Mouse (Mus musculus) liver, postnatal 0 days (tissue): ENCODE results near the gene Tbc1d1.

Experiments used
- CTCF ChIP-seq: sonication (generic); IDR thresholded peaks from 2 replicates; pipeline ENCODE4 v1.5.1; 2016; ENCODE audit warnings: antibody characterized with exemption, low read depth
- EP300 ChIP-seq: IDR thresholded peaks from 2 replicates; pipeline ENCODE4 v1.6.1; 2016; ENCODE audit warnings: antibody characterized with exemption, low read depth, mild to moderate bottlenecking

- TF ChIP-seq CTCF (no peak), EP300 (no peak)
Observed at GRCm38 (mm10) chr5:64269669-64270068, 113.6 kb downstream of the Tbc1d1 start.
